Mouse (Mus musculus) kidney, postnatal 10 days (tissue): Measurements from ENCODE around the gene Mdga2.

Experiments
- DNase-seq: peaks from one replicate; pipeline ENCODE4 v3.0.0; 2021; ENCODE audit warnings: mixed read lengths

Gene Mdga2

DNA sequence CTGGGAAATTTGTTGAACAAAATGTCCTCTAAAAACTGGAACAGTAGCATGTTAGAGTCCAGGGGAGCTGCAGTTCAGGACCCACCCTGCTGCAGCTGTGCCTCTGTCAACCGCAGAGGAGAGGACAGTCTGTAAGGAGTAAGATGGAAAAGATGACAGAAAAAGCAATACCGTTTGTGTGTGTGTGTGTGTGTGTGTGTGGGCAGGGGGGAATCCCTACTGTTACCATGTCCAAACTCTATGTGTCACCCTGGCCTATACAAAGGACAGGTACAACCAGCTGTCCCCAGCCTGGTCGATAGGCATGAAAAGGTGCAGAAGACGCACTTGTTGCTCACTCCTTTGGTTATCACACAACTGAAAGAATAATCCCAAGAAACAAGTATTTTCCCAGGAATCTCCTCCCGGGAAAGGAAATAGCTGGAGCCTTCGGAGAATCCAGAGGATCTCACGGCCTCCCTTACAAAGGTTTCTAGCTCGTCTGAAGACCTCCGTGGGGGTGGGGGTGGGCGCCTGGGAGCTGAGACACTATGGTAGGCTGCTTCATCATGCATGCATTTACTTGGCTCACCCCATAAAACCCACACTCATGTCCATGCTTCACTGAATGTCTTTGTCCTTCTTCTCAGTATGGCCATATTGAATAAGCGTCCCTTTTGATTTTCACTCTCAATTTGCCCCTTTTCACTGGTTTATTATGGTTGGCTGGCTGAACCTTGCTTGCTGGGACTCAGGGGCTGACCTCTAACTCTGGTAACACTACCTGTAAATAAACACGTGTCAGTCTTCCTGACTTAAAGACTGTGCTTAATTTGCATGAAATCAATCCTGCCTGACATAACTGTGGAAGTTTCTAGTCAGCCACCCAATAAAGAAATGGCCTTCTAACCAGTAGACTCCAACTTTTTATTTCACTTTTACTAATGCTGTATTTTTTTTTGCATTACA, 573.5 kb downstream of the Mdga2 start:
- no peak for DNase-seq

- DNase-seq = no peak
Observed at GRCm38 (mm10) chr12:66640408-66640807, 581.9 kb downstream of the Mdga2 start.

DNA sequence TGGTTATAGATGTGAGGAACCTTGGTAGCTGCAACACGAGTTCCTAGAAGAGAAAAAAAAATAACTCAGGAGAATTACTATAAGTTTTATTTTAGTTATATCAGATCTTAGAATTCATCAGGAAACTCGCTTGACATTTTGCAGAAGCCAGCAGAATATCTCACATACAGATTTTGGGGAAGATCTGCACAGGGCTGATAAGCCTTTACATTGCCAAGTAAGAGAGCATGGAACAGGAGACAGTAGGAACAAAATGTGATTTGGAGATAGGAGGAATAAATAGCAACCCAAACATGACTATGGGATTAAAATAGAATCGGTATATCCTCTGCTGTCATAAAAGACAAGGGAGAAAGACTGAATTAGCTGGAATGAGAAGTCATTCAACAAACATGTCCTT, 602.4 kb downstream of the Mdga2 start:
- DNase-seq = no peak

DNA sequence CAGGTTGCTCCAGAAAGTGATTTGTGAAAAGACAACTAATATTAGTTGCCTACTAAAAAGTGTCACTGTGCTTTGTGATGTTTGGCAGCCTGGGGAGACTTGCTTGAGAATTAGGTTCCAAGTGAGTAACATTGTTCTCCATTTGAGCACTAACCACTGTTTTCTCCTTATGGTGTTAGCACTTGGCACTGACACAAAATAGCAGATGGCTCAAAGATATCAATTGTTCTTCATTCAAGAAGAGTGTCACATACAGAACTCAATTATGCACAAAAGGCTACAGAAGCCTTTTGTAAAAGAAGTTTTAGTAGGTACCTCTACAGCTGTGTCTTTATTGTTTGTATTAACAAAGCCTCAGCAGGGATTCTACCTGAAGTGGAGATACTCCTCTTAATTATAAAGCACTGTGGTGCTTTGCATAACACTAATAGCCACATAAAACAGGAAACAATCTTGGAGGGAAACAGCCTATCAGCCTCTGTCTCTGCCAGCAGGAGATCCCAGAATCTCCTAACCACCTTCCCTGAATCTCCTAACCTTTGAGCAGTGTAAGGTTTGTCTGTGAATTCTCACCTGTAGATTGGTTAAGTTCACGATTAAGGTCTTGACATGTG, 630.6 kb downstream of the Mdga2 start:
- DNase-seq = no peak

DNA sequence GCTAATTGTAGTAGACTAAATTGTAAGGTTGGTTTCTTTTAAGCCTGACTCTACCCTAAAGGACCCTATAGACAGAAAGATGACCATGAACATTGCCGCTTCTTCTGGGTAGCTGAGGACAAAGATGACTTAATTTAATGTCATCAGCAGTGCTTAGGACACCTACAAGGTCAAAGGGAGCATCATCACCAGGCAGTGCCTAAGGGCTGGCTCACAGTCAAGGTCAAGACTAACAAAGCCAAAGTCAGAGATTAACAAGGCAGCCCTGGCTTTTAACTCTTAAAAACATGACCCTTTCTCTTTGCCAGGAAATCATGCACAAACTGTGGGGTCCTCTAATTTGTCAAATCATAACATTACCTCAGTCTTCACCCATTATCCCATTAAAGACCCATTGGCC, 657.0 kb downstream of the Mdga2 start:
- DNase-seq = no peak

DNA sequence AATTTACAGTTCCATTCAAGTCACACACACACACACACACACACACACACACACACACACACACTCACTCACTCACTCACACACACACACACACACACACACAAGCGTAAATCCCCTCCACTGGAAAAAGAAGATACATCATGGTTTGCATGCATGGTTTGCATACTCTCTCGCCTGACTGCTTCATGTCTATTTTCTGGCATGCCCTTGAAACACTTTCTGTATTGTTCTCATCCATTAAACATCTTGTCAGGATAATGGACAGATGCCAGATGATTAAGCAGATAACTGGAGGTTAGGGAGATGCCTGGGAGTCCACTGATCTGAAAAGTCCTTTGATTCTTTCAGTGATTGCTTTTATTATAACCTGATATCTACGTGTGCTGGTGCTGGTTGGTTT, 665.5 kb downstream of the Mdga2 start:
- no peak for DNase-seq

DNA sequence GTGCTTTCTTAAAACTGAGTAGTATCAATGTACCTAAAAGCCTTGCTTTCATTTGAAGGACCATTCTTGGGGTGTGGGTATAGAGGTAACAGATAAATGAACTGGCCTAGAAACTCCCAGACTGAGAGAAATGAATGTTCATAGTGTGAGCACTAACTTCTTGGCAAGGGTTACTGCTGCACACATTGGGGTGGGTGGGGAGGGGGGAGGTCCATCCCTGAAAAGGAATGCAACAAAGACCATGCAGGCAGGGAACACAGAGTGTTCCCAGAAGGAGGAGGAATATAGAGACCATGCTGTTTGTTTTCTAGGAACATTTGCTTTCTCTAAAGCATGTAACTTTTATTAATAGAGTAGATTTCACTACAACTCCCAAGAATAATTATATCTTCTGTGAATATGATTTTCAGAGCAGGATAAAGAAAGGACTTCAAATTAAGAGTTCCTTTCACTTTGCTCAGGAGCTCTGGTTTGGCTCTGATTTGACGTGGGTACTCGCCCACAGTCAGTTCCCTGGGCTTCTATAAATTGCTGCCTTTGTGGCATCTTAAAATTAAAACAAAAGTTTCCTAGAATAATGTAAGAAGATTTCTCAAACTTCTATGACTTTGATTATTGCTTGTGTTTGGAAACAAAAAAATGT, 666.0 kb downstream of the Mdga2 start:
- no peak for DNase-seq

GRCm38 (mm10) chr12:66524973-66525372, 697.4 kb downstream of the Mdga2 start:
- no peak for DNase-seq

- no peak for DNase-seq
Observed at GRCm38 (mm10) chr12:66499258-66499657, 723.1 kb downstream of the Mdga2 start.

- DNase-seq = no peak
Observed at GRCm38 (mm10) chr12:66470868-66471267, 751.5 kb downstream of the Mdga2 start.

DNA sequence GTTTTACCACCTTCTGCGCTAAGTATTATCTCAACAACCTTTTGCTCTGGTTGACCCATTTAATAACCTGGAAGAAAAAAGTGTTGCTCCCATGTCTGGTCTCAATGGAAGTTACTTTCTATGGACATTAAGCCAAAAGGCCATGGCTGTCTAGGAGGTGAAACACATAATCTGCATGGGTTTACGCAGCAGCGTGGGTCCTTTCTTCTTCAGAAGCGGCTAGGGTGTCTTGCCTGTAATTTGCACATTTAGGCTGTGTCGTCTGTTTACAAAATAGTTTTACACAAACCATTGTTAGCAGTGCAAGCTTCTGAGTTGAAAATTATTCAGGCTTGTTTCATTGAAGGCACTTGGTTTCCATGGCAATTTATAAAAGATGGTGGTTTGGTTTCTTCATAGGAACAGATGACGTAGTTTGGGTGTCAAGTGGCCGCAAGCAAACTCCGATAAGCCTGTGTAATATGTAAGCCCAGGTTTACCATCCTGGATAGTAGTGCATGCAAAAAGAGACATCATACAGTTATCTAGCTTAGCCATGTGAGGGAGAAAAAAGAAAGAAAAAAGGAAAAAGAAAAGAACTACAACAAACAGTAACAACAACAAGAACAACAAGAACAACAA, 752.0 kb downstream of the Mdga2 start:
- no peak for DNase-seq

DNA sequence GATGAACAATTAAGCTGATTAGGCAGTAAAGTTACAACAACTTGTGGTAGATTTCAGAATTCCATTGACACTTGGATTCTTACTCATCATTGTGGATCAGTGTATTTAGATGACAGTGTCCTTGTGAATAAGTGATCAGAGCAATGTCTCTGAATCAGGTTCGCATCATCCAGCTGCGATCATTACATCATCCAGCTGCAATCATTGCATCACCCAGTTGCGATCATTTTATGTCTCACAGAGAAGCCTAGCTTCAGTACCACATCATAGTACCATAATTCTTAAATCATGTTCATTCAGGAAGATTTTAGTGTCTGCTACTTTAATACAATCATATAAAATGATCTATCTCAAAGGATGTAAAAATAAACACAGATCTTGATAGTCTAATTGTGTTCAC, 756.8 kb downstream of the Mdga2 start:
- DNase-seq = no peak

- DNase-seq = no peak
Observed at GRCm38 (mm10) chr12:66443340-66443739, 779.0 kb downstream of the Mdga2 start.
